Mouse (Mus musculus): ENCODE measurements at regions not wholly inside any gene's neighbourhood (a gene's known extent, or its start where the extent isn't known, plus 50 kb on each side); places are given as distances from the start of the nearest gene placed in this dataset.
A peak's percentile ranks its signal among the peaks of the same experiment; 100 is the strongest.

- ATAC-seq (ENCODE audit: insufficient number of reproducible peaks, low FRiP score, low TSS enrichment, low read depth), result no peak
- no peaks in the 10 kb centered on the region for H3K9me3 ChIP-seq (replicated peaks)
- H3K4me2 ChIP-seq (replicated peaks), result no peak overlapping the region
- H3K27ac ChIP-seq (replicated peaks), result no peak overlapping the region
- no peak overlapping the region for H3K9ac ChIP-seq
- no peak overlapping the region for H3K4me3 ChIP-seq (replicated peaks)
- no peaks in the 10 kb centered on the region for H3K27me3 ChIP-seq
- H3K4me1 ChIP-seq, result peaks cover 2% of the 10 kb centered on the region; the same call in 1 of the 2 replicates
- no peaks in the 10 kb centered on the region for H3K36me3 ChIP-seq
- WGBS, result 73% methylated on average over 6 of the region's 6 CpGs
Observed at GRCm38 (mm10) chr16:64682360-64682759, 80.2 kb upstream of the Csnka2ip start.

- Histone ChIP-seq H3K4me2 (replicated peaks) (no peak overlapping the region), H3K27ac (replicated peaks) (no peak overlapping the region), H3K9ac (no peak overlapping the region), H3K27me3 (no peaks in the 10 kb centered on the region), H3K4me3 (replicated peaks) (no peak overlapping the region), H3K4me1 (peaks cover 3% of the 10 kb centered on the region; the same call in 1 of the 2 replicates), H3K36me3 (no peaks in the 10 kb centered on the region), H3K9me3 (replicated peaks) (no peaks in the 10 kb centered on the region)
- WGBS, result 76% methylated on average over 6 of the region's 6 CpGs
- no peak for ATAC-seq (ENCODE audit: insufficient number of reproducible peaks, low FRiP score, low TSS enrichment, low read depth)
Observed at GRCm38 (mm10) chr16:64681902-64682301, 79.7 kb upstream of the Csnka2ip start.

GRCm38 (mm10) chr16:64680843-64681242 lies 78.6 kb upstream of the Csnka2ip start:
- Histone ChIP-seq H3K27ac (replicated peaks) (no peak overlapping the region), H3K4me3 (replicated peaks) (no peak overlapping the region), H3K9me3 (replicated peaks) (no peaks in the 10 kb centered on the region), H3K27me3 (no peaks in the 10 kb centered on the region), H3K36me3 (no peaks in the 10 kb centered on the region), H3K9ac (no peak overlapping the region), H3K4me2 (replicated peaks) (no peak overlapping the region), H3K4me1 (peaks cover 6% of the 10 kb centered on the region; the same call in 1 of the 2 replicates)
- WGBS, result 88% methylated on average over 4 of the region's 4 CpGs
- no peak for ATAC-seq (ENCODE audit: insufficient number of reproducible peaks, low FRiP score, low TSS enrichment, low read depth)

GRCm38 (mm10) chr16:64677352-64677751 lies 75.1 kb upstream of the Csnka2ip start:
- H3K9ac ChIP-seq, result no peak overlapping the region
- H3K9me3 ChIP-seq (replicated peaks), result no peaks in the 10 kb centered on the region
- no peak for ATAC-seq (ENCODE audit: insufficient number of reproducible peaks, low FRiP score, low TSS enrichment, low read depth)
- H3K27ac ChIP-seq (replicated peaks), result no peak overlapping the region
- 45% methylated on average over 8 of the region's 8 CpGs for WGBS
- H3K4me2 ChIP-seq (replicated peaks), result no peak overlapping the region
- no peaks in the 10 kb centered on the region for H3K36me3 ChIP-seq
- H3K4me1 ChIP-seq, result peaks cover 6% of the 10 kb centered on the region; the same call in 1 of the 2 replicates
- H3K27me3 ChIP-seq, result no peaks in the 10 kb centered on the region
- no peak overlapping the region for H3K4me3 ChIP-seq (replicated peaks)

GRCm38 (mm10) chr16:64676865-64677264 lies 74.7 kb upstream of the Csnka2ip start:
- no peak for ATAC-seq (ENCODE audit: insufficient number of reproducible peaks, low FRiP score, low TSS enrichment, low read depth)
- WGBS, result 54% methylated on average over 3 of the region's 3 CpGs
- peak overlapping the region; percentile 39; the same call in 1 of the 2 replicates for H3K27ac ChIP-seq (replicated peaks)

GRCm38 (mm10) chr16:64666947-64667346 lies 64.7 kb upstream of the Csnka2ip start:
- Histone ChIP-seq H3K27ac (replicated peaks) (no peak overlapping the region), H3K4me2 (replicated peaks) (no peak overlapping the region), H3K9ac (no peak overlapping the region), H3K36me3 (no peaks in the 10 kb centered on the region), H3K4me1 (no peaks in the 10 kb centered on the region), H3K4me3 (replicated peaks) (no peak overlapping the region), H3K9me3 (replicated peaks) (no peaks in the 10 kb centered on the region), H3K27me3 (no peaks in the 10 kb centered on the region)
- no peak for ATAC-seq (ENCODE audit: insufficient number of reproducible peaks, low FRiP score, low TSS enrichment, low read depth)
- WGBS, result 94% methylated on average over 4 of the region's 4 CpGs

More at GRCm38 (mm10) chr16:64676865-64677264, 74.7 kb upstream of the Csnka2ip start:
- Histone ChIP-seq H3K4me3 (replicated peaks) (no peak overlapping the region), H3K9ac (no peak overlapping the region), H3K4me2 (replicated peaks) (no peak overlapping the region), H3K36me3 (no peaks in the 10 kb centered on the region), H3K27me3 (no peaks in the 10 kb centered on the region), H3K9me3 (replicated peaks) (no peaks in the 10 kb centered on the region), H3K4me1 (peaks cover 6% of the 10 kb centered on the region; the same call in 1 of the 2 replicates)

All from embryonic facial prominence, embryonic 15.5 days (tissue).